9 mouse cellular contexts compared by ENCODE assay signal in genomic region chr4:155215773-155216630, GRCm38 (mm10). TPM values are rescaled to one million over a fixed set of nuclear protein-coding genes. Genes with fewer than 3 reads are reported as not detected.
DNase-seq lines count a peak whose midpoint lies in the region; ATAC-seq lines count a peak whose summit lies in the region.
"Had no signal": no experiment of that assay in that cellular context is flagged by ENCODE, and none has a peak within 500 bp of the region (broad histone marks: within the 10 kb centered on the region; RNA-seq: fewer than 3 reads in every experiment).

No protein-coding gene starts in this region.

- 0 out of 2 replicates have a peak overlapping the region, but pooled peaks have one; percentile 6 for H3K9ac ChIP-seq in kidney, embryonic 16.5 days (replicated peaks; ENCODE audit: low read length)
- H3K9ac ChIP-seq in midbrain, embryonic 15.5 days: no peak overlapping the region
- H3K9ac ChIP-seq: liver, embryonic 13.5 days had no signal

- H3K27ac ChIP-seq in heart, embryonic 10.5 days: peak overlapping the region; percentile 43
- peak overlapping the region; percentile 5 for H3K27ac ChIP-seq in kidney, embryonic 16.5 days (ENCODE audit: low read length)
- H3K27ac ChIP-seq in midbrain, embryonic 15.5 days: peak overlapping the region; percentile 46
- H3K27ac ChIP-seq: liver, embryonic 13.5 days had no signal

- H3K27me3 ChIP-seq in heart, embryonic 10.5 days (ENCODE audit: insufficient read depth, poor library complexity, severe bottlenecking): no peaks in the 10 kb centered on the region
- no peaks in the 10 kb centered on the region for H3K27me3 ChIP-seq in kidney, embryonic 16.5 days (ENCODE audit: insufficient read depth, low read length)
- no peaks in the 10 kb centered on the region for H3K27me3 ChIP-seq in midbrain, embryonic 15.5 days (replicated peaks)

- H3K36me3 ChIP-seq in heart, embryonic 10.5 days: peaks cover 8% of the 10 kb centered on the region
- H3K36me3 ChIP-seq in kidney, embryonic 16.5 days (ENCODE audit: insufficient read depth, low read length): 0 out of 2 replicates have a peak, but pooled peaks cover under 1% of the 10 kb centered on the region
- no peaks in the 10 kb centered on the region for H3K36me3 ChIP-seq in midbrain, embryonic 15.5 days (replicated peaks)
- H3K36me3 ChIP-seq: liver, embryonic 13.5 days had no signal

- H3K4me1 ChIP-seq in heart, embryonic 10.5 days: peaks cover 99% of the 10 kb centered on the region
- peaks cover 81% of the 10 kb centered on the region for H3K4me1 ChIP-seq in kidney, embryonic 16.5 days (ENCODE audit: insufficient read depth, low read length)
- H3K4me1 ChIP-seq in midbrain, embryonic 15.5 days: peaks cover 84% of the 10 kb centered on the region

- ATAC-seq in kidney, embryonic 16.5 days (ENCODE audit: low FRiP score, low TSS enrichment): no peak
- ATAC-seq in midbrain, embryonic 15.5 days (replicated peaks): no peak

- no peaks in the 10 kb centered on the region for H3K9me3 ChIP-seq in heart, embryonic 10.5 days
- H3K9me3 ChIP-seq in kidney, embryonic 16.5 days (ENCODE audit: low read length): no peaks in the 10 kb centered on the region
- H3K9me3 ChIP-seq in midbrain, embryonic 15.5 days: no peaks in the 10 kb centered on the region
- H3K9me3 ChIP-seq: liver, embryonic 13.5 days had no signal

- H3K4me3 ChIP-seq in heart, embryonic 10.5 days: peak overlapping the region; percentile 25
- H3K4me3 ChIP-seq in kidney, embryonic 16.5 days (ENCODE audit: low read length): no peak overlapping the region
- no peak overlapping the region for H3K4me3 ChIP-seq in midbrain, embryonic 15.5 days
- H3K4me3 ChIP-seq: liver, embryonic 13.5 days had no signal

- WGBS in heart, embryonic 10.5 days: 52% methylated on average over 12 of the region's 12 CpGs
- 53% methylated on average over 12 of the region's 12 CpGs for WGBS in kidney, embryonic 16.5 days
- 59% methylated on average over 12 of the region's 12 CpGs for WGBS in midbrain, embryonic 15.5 days

- peak; percentile 50 to 54 for DNase-seq in left cerebral cortex, postnatal 36 days (ENCODE audit: low spot score in 2 of 2)
- no peak for DNase-seq in left cerebral cortex, adult 11 months (ENCODE audit: low spot score)
- DNase-seq in brain, adult 2 months (ENCODE audit: low read depth, low spot score): peak; percentile 82
- DNase-seq in heart, embryonic 10.5 days (ENCODE audit: low spot score): no peak
- DNase-seq in embryo, embryonic 10 days (ENCODE audit: low spot score): no peak
- DNase-seq in thymus, postnatal 10 days (ENCODE audit: low spot score in 2 of 2): no peak
- DNase-seq: liver, embryonic 13.5 days had no signal

- intact Hi-C loops in left cerebral cortex, postnatal 36 days (cut with DNase I): no loop called here

- peak overlapping the region; percentile 32; the same call in 1 of the 2 replicates for H3K4me2 ChIP-seq in kidney, embryonic 16.5 days (replicated peaks; ENCODE audit: low read depth, low read length)
- peak overlapping the region; percentile 14; the same call in 1 of the 2 replicates for H3K4me2 ChIP-seq in midbrain, embryonic 15.5 days
- H3K4me2 ChIP-seq: liver, embryonic 13.5 days had no signal

RNA-seq across cellular contexts. Expression of gene Ski, which starts 6.4 kb away (rescaled TPM):
- 100 to 1,000 TPM; 113 to 119 TPM for total RNA-seq in left cerebral cortex, postnatal 36 days (2021)
- 7.5 and 11.3 TPM in 2 replicates for polyA plus RNA-seq in heart, embryonic 10.5 days (2016; fragmentation: Nextera tagmentation; extraction: Ambion mirVana)
- 14.5 and 15.9 TPM in 2 replicates for polyA plus RNA-seq in kidney, embryonic 16.5 days (2015; fragmentation: Nextera tagmentation; extraction: Ambion mirVana)
- polyA plus RNA-seq in midbrain, embryonic 15.5 days (2015; fragmentation: Nextera tagmentation; extraction: Ambion mirVana): 10.1 and 10.8 TPM in 2 replicates

RNA-seq across cellular contexts. Expression of gene Faap20, which starts 33.6 kb away (rescaled TPM):
- total RNA-seq in left cerebral cortex, postnatal 36 days (2021): 10 to 100 TPM; 26.0 to 28.0 TPM
- polyA plus RNA-seq in heart, embryonic 10.5 days (2016; fragmentation: Nextera tagmentation; extraction: Ambion mirVana): 77.0 and 87.4 TPM in 2 replicates
- 77.4 and 77.8 TPM in 2 replicates for polyA plus RNA-seq in kidney, embryonic 16.5 days (2015; fragmentation: Nextera tagmentation; extraction: Ambion mirVana)
- 78.5 and 87.4 TPM in 2 replicates for polyA plus RNA-seq in midbrain, embryonic 15.5 days (2015; fragmentation: Nextera tagmentation; extraction: Ambion mirVana)

Comparison
In these comparisons a context has a peak if more than half of its experiments do, and no peak if none do; other contexts are left out.
1. DNase-seq: peak in left cerebral cortex, postnatal 36 days (2 of 2) and brain, adult 2 months (single experiment); none in left cerebral cortex, adult 11 months (single experiment), heart, embryonic 10.5 days (single experiment), embryo, embryonic 10 days (single experiment) and thymus, postnatal 10 days (0 of 2).
2. Peak in every context shown above with its lines, with median percentiles within 50 percentile points of each other: H3K27ac ChIP-seq.